Mouse (Mus musculus): Measurements from ENCODE around the gene Plek2. TPM values are rescaled to one million over a fixed set of nuclear protein-coding genes. Genes with fewer than 3 reads are reported as not detected.

The Plek2 gene
- total RNA-seq (2014; rRNA removed), result 2.0 and 3.8 TPM in 2 replicates
- 3.2 and 4.0 TPM in 2 replicates for polyA plus RNA-seq (2015; fragmentation: Nextera tagmentation; extraction: Ambion mirVana)

GRCm38 (mm10) chr12:78906707-78907162, at the start of gene Plek2:
TSS of gene Plek2 (minus strand) at chr12:78906964.
- peak; percentile 14 for DNase-seq (ENCODE audit: low spot score)
- TF ChIP-seq CTCF (IDR thresholded peaks at IDR 0.05), result peak; percentile 58
- Histone ChIP-seq H3K4me3 (ENCODE audit: low read depth, low read length) (peak within 1 kb of the TSS; percentile 40), H3K27ac (ENCODE audit: low read depth, low read length) (no peak within 1 kb of the TSS), H3K4me1 (ENCODE audit: insufficient read depth, low read length) (0 out of 2 replicates have a peak, but pooled peaks cover 3% of the 10 kb centered on the region), H3K9me3 (ENCODE audit: low read length) (no peaks in the 10 kb centered on the region), H3K36me3 (ENCODE audit: insufficient read depth, low read length) (no peaks in the 10 kb centered on the region), H3K9ac (replicated peaks; ENCODE audit: low read length, poor library complexity, severe bottlenecking) (peak within 1 kb of the TSS; percentile 34; the same call in 1 of the 2 replicates), H3K4me2 (ENCODE audit: low read depth, low read length, poor library complexity, severe bottlenecking) (peak within 1 kb of the TSS; percentile 83), H3K27me3 (ENCODE audit: insufficient read depth, low read length) (peaks cover 17% of the 10 kb centered on the region; the same call in 1 of the 2 replicates)
- 1% methylated on average over 32 of the region's 38 CpGs for WGBS
- ATAC-seq (ENCODE audit: low FRiP score), result peak; percentile 47; the same call in 1 of the 2 replicates

DNA sequence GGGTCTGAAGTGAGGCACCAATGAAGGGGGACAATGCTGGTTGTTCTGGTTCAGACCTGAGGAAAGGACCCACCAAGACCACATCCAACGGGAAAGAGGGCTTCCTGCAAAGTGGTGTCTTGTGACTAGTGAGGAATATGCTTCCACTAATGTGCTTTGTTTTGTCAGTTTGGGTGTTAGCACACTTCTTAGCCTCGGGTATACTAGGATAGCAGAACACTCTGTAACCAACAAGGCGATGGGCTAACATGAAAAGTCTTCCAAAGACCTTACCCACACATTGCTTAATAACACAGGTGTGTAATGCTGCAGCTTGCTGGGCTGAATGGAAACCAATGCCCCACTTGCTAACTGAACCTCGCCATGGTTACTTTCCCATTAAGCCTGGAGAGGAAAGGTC, 49.6 kb upstream of the Plek2 start:
- 85% methylated on average over 4 of the region's 4 CpGs for WGBS
- H3K4me2 ChIP-seq (ENCODE audit: low read depth, low read length, poor library complexity, severe bottlenecking), result no peak overlapping the region
- no peak overlapping the region for H3K4me3 ChIP-seq (ENCODE audit: low read depth, low read length)
- peaks cover 11% of the 10 kb centered on the region for H3K36me3 ChIP-seq (ENCODE audit: insufficient read depth, low read length)
- H3K27ac ChIP-seq (ENCODE audit: low read depth, low read length), result no peak overlapping the region
- H3K9me3 ChIP-seq (ENCODE audit: low read length), result 0 out of 2 replicates have a peak, but pooled peaks cover 4% of the 10 kb centered on the region
- no peak overlapping the region for H3K9ac ChIP-seq (replicated peaks; ENCODE audit: low read length, poor library complexity, severe bottlenecking)
- no peak for TF ChIP-seq CTCF (IDR thresholded peaks at IDR 0.05)
- no peaks in the 10 kb centered on the region for H3K27me3 ChIP-seq (ENCODE audit: insufficient read depth, low read length)
- DNase-seq (ENCODE audit: low spot score), result no peak
- H3K4me1 ChIP-seq (ENCODE audit: insufficient read depth, low read length), result no peaks in the 10 kb centered on the region
- no peak for ATAC-seq (ENCODE audit: low FRiP score)

DNA sequence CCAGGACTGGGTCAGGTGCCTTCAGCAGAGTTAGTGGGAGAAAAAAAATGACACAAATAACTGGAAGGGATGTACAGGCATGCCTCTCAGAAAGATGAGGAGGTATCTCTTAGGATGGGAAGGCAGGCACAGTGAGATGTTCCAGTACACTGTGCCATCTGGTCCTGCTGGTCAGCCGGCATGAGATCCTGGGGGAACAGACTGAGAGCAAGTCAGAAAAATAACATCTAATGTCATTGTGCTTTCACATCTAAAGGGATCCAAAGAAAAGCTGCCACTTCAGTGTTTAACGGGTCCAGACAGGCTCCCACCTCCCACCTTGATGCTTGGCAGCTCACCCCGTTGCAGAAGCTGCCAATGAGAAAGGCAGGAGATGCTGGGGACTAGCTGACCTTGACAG, 45.7 kb upstream of the Plek2 start:
- TF ChIP-seq CTCF (IDR thresholded peaks at IDR 0.05), result no peak

GRCm38 (mm10) chr12:78952053-78952452, 45.3 kb upstream of the Plek2 start:
- Histone ChIP-seq H3K36me3 (ENCODE audit: insufficient read depth, low read length) (no peaks in the 10 kb centered on the region), H3K9ac (replicated peaks; ENCODE audit: low read length, poor library complexity, severe bottlenecking) (no peak overlapping the region), H3K4me1 (ENCODE audit: insufficient read depth, low read length) (no peaks in the 10 kb centered on the region), H3K4me3 (ENCODE audit: low read depth, low read length) (no peak overlapping the region), H3K27me3 (ENCODE audit: insufficient read depth, low read length) (no peaks in the 10 kb centered on the region), H3K27ac (ENCODE audit: low read depth, low read length) (no peak overlapping the region), H3K9me3 (ENCODE audit: low read length) (0 out of 2 replicates have a peak, but pooled peaks cover 4% of the 10 kb centered on the region), H3K4me2 (ENCODE audit: low read depth, low read length, poor library complexity, severe bottlenecking) (no peak overlapping the region)
- no peak for TF ChIP-seq CTCF (IDR thresholded peaks at IDR 0.05)
- ATAC-seq (ENCODE audit: low FRiP score) (no peak), DNase-seq (ENCODE audit: low spot score) (peak; percentile 19)
- WGBS, result 65% methylated on average over 11 of the region's 11 CpGs

More for the DNA sequence above, 45.7 kb upstream of the Plek2 start:
- 45% methylated on average over 3 of the region's 3 CpGs for WGBS
- Histone ChIP-seq H3K4me1 (ENCODE audit: insufficient read depth, low read length) (no peaks in the 10 kb centered on the region), H3K9ac (replicated peaks; ENCODE audit: low read length, poor library complexity, severe bottlenecking) (no peak overlapping the region), H3K27ac (ENCODE audit: low read depth, low read length) (no peak overlapping the region), H3K27me3 (ENCODE audit: insufficient read depth, low read length) (no peaks in the 10 kb centered on the region), H3K4me2 (ENCODE audit: low read depth, low read length, poor library complexity, severe bottlenecking) (no peak overlapping the region), H3K9me3 (ENCODE audit: low read length) (0 out of 2 replicates have a peak, but pooled peaks cover 4% of the 10 kb centered on the region), H3K36me3 (ENCODE audit: insufficient read depth, low read length) (no peaks in the 10 kb centered on the region), H3K4me3 (ENCODE audit: low read depth, low read length) (no peak overlapping the region)
- DNase-seq (ENCODE audit: low spot score), result peak; percentile 57
- ATAC-seq (ENCODE audit: low FRiP score), result no peak; the same call in 1 of the 2 replicates

GRCm38 (mm10) chr12:78947661-78948060, 40.9 kb upstream of the Plek2 start:
- no peaks in the 10 kb centered on the region for H3K9me3 ChIP-seq (ENCODE audit: low read length)
- 80% methylated on average over 5 of the region's 5 CpGs for whole genome bisulfite sequencing
- no peak overlapping the region for H3K9ac ChIP-seq (replicated peaks; ENCODE audit: low read length, poor library complexity, severe bottlenecking)
- TF ChIP-seq CTCF (IDR thresholded peaks at IDR 0.05), result no peak
- H3K4me3 ChIP-seq (ENCODE audit: low read depth, low read length), result no peak overlapping the region
- no peaks in the 10 kb centered on the region for H3K4me1 ChIP-seq (ENCODE audit: insufficient read depth, low read length)
- no peak overlapping the region for H3K4me2 ChIP-seq (ENCODE audit: low read depth, low read length, poor library complexity, severe bottlenecking)
- no peaks in the 10 kb centered on the region for H3K27me3 ChIP-seq (ENCODE audit: insufficient read depth, low read length)
- H3K36me3 ChIP-seq (ENCODE audit: insufficient read depth, low read length), result no peaks in the 10 kb centered on the region
- H3K27ac ChIP-seq (ENCODE audit: low read depth, low read length), result no peak overlapping the region
- ATAC-seq (ENCODE audit: low FRiP score), result no peak
- DNase-seq (ENCODE audit: low spot score), result no peak

- H3K9me3 ChIP-seq (ENCODE audit: low read length), result no peaks in the 10 kb centered on the region
- DNase-seq (ENCODE audit: low spot score), result peak; percentile 44
- H3K27ac ChIP-seq (ENCODE audit: low read depth, low read length), result no peak overlapping the region
- H3K4me3 ChIP-seq (ENCODE audit: low read depth, low read length), result no peak overlapping the region
- H3K27me3 ChIP-seq (ENCODE audit: insufficient read depth, low read length), result no peaks in the 10 kb centered on the region
- H3K4me1 ChIP-seq (ENCODE audit: insufficient read depth, low read length), result no peaks in the 10 kb centered on the region
- H3K4me2 ChIP-seq (ENCODE audit: low read depth, low read length, poor library complexity, severe bottlenecking), result no peak overlapping the region
- no peaks in the 10 kb centered on the region for H3K36me3 ChIP-seq (ENCODE audit: insufficient read depth, low read length)
- no peak overlapping the region for H3K9ac ChIP-seq (replicated peaks; ENCODE audit: low read length, poor library complexity, severe bottlenecking)
- WGBS, result 82% methylated on average over 6 of the region's 6 CpGs
- no peak for ATAC-seq (ENCODE audit: low FRiP score)
- peak; percentile 59 for TF ChIP-seq CTCF (IDR thresholded peaks at IDR 0.05)
Measured at GRCm38 (mm10) chr12:78947161-78947560, 40.4 kb upstream of the Plek2 start.
